In the genomic region with DNA sequence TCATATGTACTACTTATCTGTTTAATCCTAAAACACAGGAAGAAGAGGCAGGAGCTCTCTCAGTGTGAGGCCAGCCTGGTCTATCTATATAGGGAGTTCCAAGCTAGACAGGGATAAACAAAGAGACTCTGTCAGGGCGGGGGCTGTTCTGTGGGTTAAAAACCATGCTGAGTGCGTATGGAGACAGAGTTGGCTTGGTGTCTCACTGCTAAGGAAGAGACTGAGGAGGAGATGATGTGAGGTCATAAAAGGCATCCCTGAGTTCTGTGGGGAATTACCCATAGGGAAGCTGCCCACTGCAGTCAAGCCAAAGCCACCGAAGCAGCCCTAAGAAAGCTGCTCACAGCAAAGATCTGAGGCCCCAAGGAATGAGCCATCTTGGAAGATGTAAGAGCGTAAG, we compare ENCODE assay signal across 8 mouse cellular contexts. TPM values are rescaled to one million over a fixed set of nuclear protein-coding genes. Genes with fewer than 3 reads are reported as not detected.
DNase-seq lines count a peak whose midpoint lies in the region; ATAC-seq lines count a peak whose summit lies in the region.

TSS of gene Snn (plus strand) at position 301 of the 400 bp plus-strand sequence.

- peaks cover 12% of the 10 kb centered on the region; the same call in 1 of the 2 replicates for H3K4me1 ChIP-seq in embryonic facial prominence, embryonic 14.5 days (ENCODE audit: control insufficient read depth, insufficient read depth, low read length)
- peaks cover 14% of the 10 kb centered on the region for H3K4me1 ChIP-seq in midbrain, embryonic 11.5 days (ENCODE audit: control insufficient read depth, insufficient read depth, low read length)

- no peak within 1 kb of the TSS for H3K4me3 ChIP-seq in embryonic facial prominence, embryonic 14.5 days (ENCODE audit: low read depth, low read length)
- no peak within 1 kb of the TSS for H3K4me3 ChIP-seq in midbrain, embryonic 11.5 days (ENCODE audit: low read depth, low read length)

- H3K9ac ChIP-seq in embryonic facial prominence, embryonic 14.5 days (ENCODE audit: low read depth, low read length) = no peak within 1 kb of the TSS
- no peak within 1 kb of the TSS for H3K9ac ChIP-seq in midbrain, embryonic 11.5 days (ENCODE audit: low read length)

- H3K27me3 ChIP-seq in embryonic facial prominence, embryonic 14.5 days (replicated peaks; ENCODE audit: control insufficient read depth, insufficient read depth, low read length) = no peaks in the 10 kb centered on the region
- H3K27me3 ChIP-seq in midbrain, embryonic 11.5 days (ENCODE audit: control insufficient read depth, insufficient read depth, low read length) = no peaks in the 10 kb centered on the region

- H3K9me3 ChIP-seq in embryonic facial prominence, embryonic 14.5 days (ENCODE audit: control insufficient read depth, low read length) = no peaks in the 10 kb centered on the region
- no peaks in the 10 kb centered on the region for H3K9me3 ChIP-seq in midbrain, embryonic 11.5 days (ENCODE audit: control insufficient read depth, low read length)

- WGBS in embryonic facial prominence, embryonic 14.5 days = 84% methylated on average over 4 of the region's 4 CpGs
- 89% methylated on average over 4 of the region's 4 CpGs for WGBS in midbrain, embryonic 11.5 days

- no peak within 1 kb of the TSS for H3K4me2 ChIP-seq in embryonic facial prominence, embryonic 14.5 days (ENCODE audit: low read depth, low read length)
- H3K4me2 ChIP-seq in midbrain, embryonic 11.5 days = no peak within 1 kb of the TSS

- no peak for DNase-seq in left cerebral cortex, adult 18-20 months (ENCODE audit: low spot score in 2 of 2)
- DNase-seq in left cerebral cortex, adult 11 months (ENCODE audit: low spot score) = no peak
- no peak for DNase-seq in embryonic facial prominence, embryonic 14.5 days (ENCODE audit: low spot score)
- DNase-seq in heart, postnatal 4 days = no peak
- no peak for DNase-seq in midbrain, embryonic 11.5 days (ENCODE audit: low spot score, missing footprints)
- DNase-seq in cerebellum, adult 9-11 months = no peak
- DNase-seq in urinary bladder, postnatal 36 days (ENCODE audit: low spot score in 2 of 2) = no peak
- no peak for DNase-seq in ovary, postnatal 14 days (ENCODE audit: low spot score)

- H3K27ac ChIP-seq in embryonic facial prominence, embryonic 14.5 days (replicated peaks; ENCODE audit: low read depth, low read length) = no peak within 1 kb of the TSS
- H3K27ac ChIP-seq in midbrain, embryonic 11.5 days (ENCODE audit: low read depth, low read length) = no peak within 1 kb of the TSS

- H3K36me3 ChIP-seq in embryonic facial prominence, embryonic 14.5 days (ENCODE audit: control insufficient read depth, insufficient read depth, low read length) = no peaks in the 10 kb centered on the region
- no peaks in the 10 kb centered on the region for H3K36me3 ChIP-seq in midbrain, embryonic 11.5 days (ENCODE audit: control insufficient read depth, insufficient read depth, low read length)

- no peak for ATAC-seq in embryonic facial prominence, embryonic 14.5 days (ENCODE audit: low read depth)
- no peak for ATAC-seq in midbrain, embryonic 11.5 days (ENCODE audit: low FRiP score)

RNA-seq across cellular contexts. Expression of gene Snn, which starts in this region (rescaled TPM):
- total RNA-seq in left cerebral cortex, adult 18-20 months (2021) = 100 to 1,000 TPM; 186 to 194 TPM
- 46.9 and 55.5 TPM in 2 replicates for polyA plus RNA-seq in embryonic facial prominence, embryonic 14.5 days (2014; fragmentation: Nextera tagmentation; extraction: Ambion mirVana)
- 10 to 100 TPM; 52.5 to 56.6 TPM for total RNA-seq in heart, postnatal 4 days (2021)
- 103 and 110 TPM in 2 replicates for polyA plus RNA-seq in midbrain, embryonic 11.5 days (2014; fragmentation: Nextera tagmentation; extraction: Ambion mirVana)
